Mouse (Mus musculus): ENCODE results near the gene Olfr1437.
"Not testable (repeated sequence)": the region's sequence is repeated elsewhere in the genome, so short reads cannot be mapped to it uniquely, and the experiment has no call there.

Olfr1437 gene

DNA sequence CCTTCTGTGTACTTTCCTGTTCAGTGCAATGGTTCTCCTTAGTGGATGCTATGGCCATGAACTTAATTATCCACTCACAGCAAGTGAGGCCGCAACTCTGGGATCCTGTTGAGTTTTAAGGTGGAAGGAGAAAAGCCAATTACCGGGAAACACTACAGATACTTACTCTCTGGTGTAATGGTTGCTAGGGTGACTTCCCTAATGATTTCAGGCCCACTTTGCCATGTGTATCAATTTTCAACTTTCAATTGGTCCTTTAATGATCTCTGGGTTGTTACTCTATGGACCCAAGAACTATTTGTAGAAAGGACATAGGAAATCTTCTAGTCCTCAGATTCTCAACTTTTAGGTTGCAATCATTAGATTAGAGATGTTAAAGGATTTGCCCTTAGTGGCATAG is at the start of gene Olfr1437:
Gene Olfr1437 (minus strand): TSS at position 101 of the 400 bp plus-strand sequence.
- no peak for DNase-seq

DNA sequence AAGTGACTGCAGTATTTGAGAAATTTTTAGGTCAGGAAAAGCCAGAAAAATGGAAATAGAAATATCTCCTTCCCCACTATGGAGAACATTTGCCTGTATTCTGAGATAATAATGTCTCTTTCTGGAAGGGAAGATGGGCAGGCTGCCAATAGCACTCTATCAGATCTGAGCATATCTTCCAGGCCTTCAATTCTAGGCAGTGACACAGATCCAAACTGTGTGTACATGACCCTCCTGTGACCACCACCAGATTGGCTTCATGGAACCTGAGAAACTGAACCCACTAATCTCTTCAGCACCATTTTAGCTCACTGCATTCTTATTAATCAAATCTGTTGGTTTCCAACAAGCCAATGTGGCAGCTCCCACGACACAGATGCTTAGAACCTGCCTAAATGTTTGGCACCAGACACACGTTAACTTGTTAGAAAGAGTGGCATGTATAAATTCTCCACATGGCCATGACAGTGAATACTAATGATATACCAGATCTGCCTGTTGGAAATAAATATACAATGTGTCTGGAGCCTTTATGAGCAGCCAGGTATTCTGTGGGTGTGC is 49.6 kb upstream of the Olfr1437 start:
- DNase-seq: no peak

DNA sequence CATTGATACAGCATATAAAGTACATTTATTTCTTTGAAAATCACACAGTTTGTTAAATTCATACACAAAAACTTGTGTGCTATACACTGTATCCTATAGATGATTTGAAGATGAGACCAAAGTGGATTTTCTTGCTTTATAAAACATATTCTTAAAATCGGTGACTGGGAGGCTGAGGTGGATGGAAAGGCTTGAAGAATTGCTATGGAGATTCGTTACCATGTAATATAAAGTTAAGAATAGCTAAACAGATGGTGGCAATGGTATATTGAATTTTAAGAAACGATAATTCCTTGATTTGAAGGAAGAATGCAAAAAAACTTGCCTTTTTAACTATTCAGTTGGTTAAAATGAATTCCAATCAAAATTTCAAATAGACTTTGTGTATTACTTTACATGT is 48.1 kb upstream of the Olfr1437 start:
- DNase-seq: no peak

DNA sequence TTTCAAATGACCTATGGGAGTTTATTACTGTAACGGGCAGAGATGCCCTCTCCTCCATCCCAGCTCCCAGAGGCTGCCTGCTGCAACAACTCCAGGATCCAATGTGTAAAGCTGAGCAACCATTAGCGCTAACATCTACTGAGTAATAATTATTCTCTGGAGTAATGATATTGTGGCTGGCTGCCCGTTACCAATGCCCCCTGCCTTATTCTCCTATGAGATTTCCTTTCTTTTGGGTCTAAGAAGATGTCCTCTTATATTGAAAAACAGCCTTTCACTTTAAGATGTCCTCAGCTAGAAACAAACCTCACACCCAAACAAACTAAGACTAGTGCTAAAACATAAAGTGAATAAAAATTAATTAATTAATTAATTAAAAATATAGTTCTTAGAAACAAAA is 10.9 kb upstream of the Olfr1437 start, which contains the start of gene Olfr1438-ps1:
Gene Olfr1438-ps1 (minus strand): TSS at position 101 of the 400 bp plus-strand sequence.
- no peak for DNase-seq

DNA sequence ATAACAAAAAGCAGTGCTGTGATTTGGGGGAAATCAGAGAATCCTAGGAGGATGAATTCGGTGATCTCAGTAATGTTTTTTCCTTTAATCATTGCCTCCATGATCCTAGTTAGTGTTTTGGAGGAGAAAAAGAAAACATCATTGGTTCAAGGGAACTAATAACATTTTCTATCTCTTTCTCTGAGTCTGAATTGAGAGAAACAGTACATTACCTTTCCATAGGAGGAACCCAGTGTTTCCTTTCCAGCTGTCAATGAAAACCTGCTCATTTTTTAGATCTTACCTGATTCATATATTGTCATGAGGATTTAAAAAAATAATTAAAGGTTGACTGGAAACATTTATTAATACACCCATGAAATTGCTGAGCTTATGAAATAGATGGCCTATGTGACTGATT is 25.9 kb downstream of the Olfr1437 start, which contains the start of gene Olfr1436:
Gene Olfr1436 (minus strand): TSS at position 101 of the 400 bp plus-strand sequence.
- not testable (repeated sequence) for DNase-seq

DNA sequence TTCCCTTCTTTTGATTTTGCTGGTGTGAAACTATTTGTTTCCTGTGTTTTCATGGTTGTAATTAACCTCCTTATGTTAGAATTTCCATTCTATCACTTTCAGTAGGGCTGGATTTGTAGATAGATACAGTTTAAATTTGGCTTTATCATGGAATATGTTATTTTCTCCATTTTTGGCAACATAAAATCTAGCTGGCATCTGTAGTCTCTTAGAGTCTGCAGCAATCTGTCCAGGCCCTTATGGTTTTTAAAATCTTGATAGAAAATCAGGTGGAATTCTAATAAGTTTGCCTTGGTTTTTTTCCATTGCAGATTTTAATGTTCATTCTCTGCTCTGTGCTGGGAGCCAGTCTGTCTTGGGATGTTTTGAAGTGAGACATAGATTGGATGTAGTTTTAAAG is 31.9 kb downstream of the Olfr1437 start:
- DNase-seq: no peak

DNA sequence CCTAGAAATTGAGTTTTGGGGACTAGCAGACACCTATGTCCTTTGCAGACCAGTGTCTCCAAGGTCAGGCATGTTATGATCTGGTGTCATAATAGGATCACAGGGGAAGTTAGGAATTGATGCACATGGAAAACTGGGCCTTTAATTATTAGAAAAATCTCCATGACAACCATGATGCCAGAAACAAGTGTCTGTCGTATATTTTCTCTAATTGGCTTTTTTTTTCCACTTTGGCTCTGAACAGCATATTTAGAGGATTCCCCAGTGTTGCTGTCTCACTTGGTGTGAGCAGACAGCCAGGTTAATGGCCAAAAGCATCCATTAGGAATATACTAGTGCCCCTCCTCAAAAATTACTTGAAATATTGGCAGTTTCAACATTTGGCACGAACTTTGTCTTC is 45.3 kb downstream of the Olfr1437 start, which contains the start of gene Olfr1434:
Gene Olfr1434 (plus strand): TSS at position 301 of the 400 bp plus-strand sequence.
- no peak for DNase-seq

Measured in heart, adult 11 months (tissue).